Mouse (Mus musculus): Measurements from ENCODE around the gene Plekhg6.

The Plekhg6 gene

GRCm38 (mm10) chr6:125328243-125328642 lies 52.4 kb downstream of the Plekhg6 start:
- ChIA-PET CTCF (interaction anchor here (0.5 to 1.4 kb wide), 23 partner anchors 16 to 362 kb away, joined by 3 to 7 read pairs (median 3); partner anchors contain the start of genes Ano2 (in 1 of the 4) and Tnfrsf1a (in 1 of the 4)), POLR2A (interaction anchor here in 3 of 4 experiments (0.6 to 2.0 kb wide), 7 partner anchors 15 to 1180 kb away, joined by 3 to 7 read pairs (median 3); no protein-coding TSS in a partner anchor)

GRCm38 (mm10) chr6:125325337-125325736 lies 55.3 kb downstream of the Plekhg6 start:
- POLR2A ChIA-PET: interaction anchor here in 2 of 4 experiments (0.6 to 1.2 kb wide), 3 partner anchors 16 to 395 kb away, joined by 3 to 11 read pairs (median 3); no protein-coding TSS in a partner anchor
- CTCF ChIA-PET: interaction anchor here in 2 of 4 experiments (1.1 kb wide), 2 partner anchors 39 to 50 kb away, joined by 3 read pairs; no protein-coding TSS in a partner anchor

GRCm38 (mm10) chr6:125323547-125323946 lies 57.0 kb downstream of the Plekhg6 start:
- ChIA-PET POLR2A (interaction anchor here in 2 of 4 experiments (0.6 to 2.7 kb wide), 5 partner anchors 31 to 268 kb away, joined by 3 to 10 read pairs (median 3); partner anchors contain the start of gene Gapdh (in 1 of the 2)), CTCF (no interaction called here)

- POLR2A ChIA-PET: interaction anchor here in 3 of 4 experiments (0.5 to 3.1 kb wide), 15 partner anchors 8 to 351 kb away, joined by 3 to 26 read pairs (median 3); partner anchors contain the start of genes Gapdh (in 1 of the 3) and Ltbr (in 1 of the 3)
- CTCF ChIA-PET: interaction anchor here in 2 of 4 experiments (0.6 to 0.9 kb wide), 3 partner anchors 48 to 393 kb away, joined by 3 to 20 read pairs (median 4); no protein-coding TSS in a partner anchor
Observed at GRCm38 (mm10) chr6:125322794-125323193, 57.8 kb downstream of the Plekhg6 start.

- ChIA-PET CTCF (interaction anchor here (0.7 to 1.6 kb wide), 8 partner anchors 9 to 1179 kb away, joined by 3 to 7 read pairs (median 4); no protein-coding TSS in a partner anchor), POLR2A (interaction anchor here (0.5 to 3.1 kb wide), 26 partner anchors 7 to 902 kb away, joined by 3 to 26 read pairs (median 4); partner anchors contain the start of genes Gapdh (in 1 of the 4), Grcc10 (in 1 of the 4) and Ltbr (in 1 of the 4))
Observed at GRCm38 (mm10) chr6:125321114-125321855, 59.3 kb downstream of the Plekhg6 start.

- ChIA-PET POLR2A (interaction anchor here in 3 of 4 experiments (0.6 to 3.1 kb wide), 10 partner anchors 8 to 217 kb away, joined by 3 to 26 read pairs (median 5); no protein-coding TSS in a partner anchor), CTCF (interaction anchor here in 1 of 4 experiments (0.6 to 1.6 kb wide), 4 partner anchors 11 to 283 kb away, joined by 4 to 6 read pairs (median 5); no protein-coding TSS in a partner anchor)
Observed at GRCm38 (mm10) chr6:125320323-125320722, 60.3 kb downstream of the Plekhg6 start, which contains the start of gene Scnn1a. Gene Scnn1a, plus strand, starts transcription at chr6:125320659.

- POLR2A ChIA-PET: interaction anchor here in 2 of 4 experiments (0.7 to 1.6 kb wide), 4 partner anchors 11 to 217 kb away, joined by 3 to 7 read pairs (median 3); no protein-coding TSS in a partner anchor
- CTCF ChIA-PET: interaction anchor here in 1 of 4 experiments (0.6 kb wide), 1 partner anchor 218 kb away, joined by 6 read pairs; no protein-coding TSS in a partner anchor
Observed at GRCm38 (mm10) chr6:125319919-125320296, 60.7 kb downstream of the Plekhg6 start.

- ChIA-PET POLR2A (interaction anchor here in 3 of 4 experiments (0.6 to 1.5 kb wide), 6 partner anchors 10 to 486 kb away, joined by 3 read pairs; no protein-coding TSS in a partner anchor), CTCF (no interaction called here)
Observed at GRCm38 (mm10) chr6:125318981-125319918, 61.3 kb downstream of the Plekhg6 start.

- POLR2A ChIA-PET: interaction anchor here in 1 of 4 experiments (1.4 kb wide), 1 partner anchor 31 kb away, joined by 6 read pairs; no protein-coding TSS in a partner anchor
- CTCF ChIA-PET: no interaction called here
Observed at GRCm38 (mm10) chr6:125317077-125317476, 63.5 kb downstream of the Plekhg6 start.

- POLR2A ChIA-PET: interaction anchor here in 3 of 4 experiments (0.8 to 1.3 kb wide), 9 partner anchors 8 to 264 kb away, joined by 3 to 8 read pairs (median 3); partner anchors contain the start of genes Mrpl51 (in 1 of the 3) and Ncapd2 (in 1 of the 3)
- CTCF ChIA-PET: interaction anchor here in 2 of 4 experiments (0.6 to 1.2 kb wide), 3 partner anchors 49 to 293 kb away, joined by 3 to 10 read pairs (median 3); no protein-coding TSS in a partner anchor
Observed at GRCm38 (mm10) chr6:125314746-125315145, 65.8 kb downstream of the Plekhg6 start.

GRCm38 (mm10) chr6:125314231-125314563 lies 66.4 kb downstream of the Plekhg6 start:
- ChIA-PET CTCF (interaction anchor here in 2 of 4 experiments (0.7 to 1.2 kb wide), 2 partner anchors 35 to 49 kb away, joined by 3 to 4 read pairs; no protein-coding TSS in a partner anchor), POLR2A (interaction anchor here in 2 of 4 experiments (0.6 to 1.3 kb wide), 8 partner anchors 8 to 263 kb away, joined by 3 to 5 read pairs (median 3); partner anchors contain the start of genes Mrpl51 (in 1 of the 2) and Ncapd2 (in 1 of the 2))

- ChIA-PET CTCF (interaction anchor here in 1 of 4 experiments (0.7 kb wide), 1 partner anchor 35 kb away, joined by 4 read pairs; no protein-coding TSS in a partner anchor), POLR2A (interaction anchor here in 3 of 4 experiments (0.6 to 1.3 kb wide), 8 partner anchors 9 to 263 kb away, joined by 3 to 5 read pairs (median 3); partner anchors contain the start of genes Mrpl51 (in 1 of the 3) and Ncapd2 (in 1 of the 3))
Observed at GRCm38 (mm10) chr6:125313546-125314230, 66.9 kb downstream of the Plekhg6 start, which contains the start of gene Ltbr. Gene Ltbr, minus strand, starts transcription at chr6:125313885.

All from embryonic stem cell, embryonic (primary cell).